Mouse (Mus musculus) C2C12 (cell line): ENCODE data around the gene Casp3.

ENCODE experiments used
- CEBPB ChIP-seq: IDR thresholded peaks from one replicate; pipeline ENCODE4 v1.6.1; 2011; ENCODE audit warnings: low read depth, mild to moderate bottlenecking, control low read depth, moderate library complexity
- CTCF ChIP-seq: IDR thresholded peaks from one replicate; pipeline ENCODE4 v1.5.1; 2011; ENCODE audit not compliant: control insufficient read depth, insufficient read depth, insufficient read length
- FOSL1 ChIP-seq: IDR thresholded peaks from one replicate; pipeline ENCODE4 v1.8.0; 2011; ENCODE audit warnings: mild to moderate bottlenecking, low read length; ENCODE audit not compliant: poor library complexity, insufficient read depth, severe bottlenecking
- MAX ChIP-seq: IDR thresholded peaks from one replicate; pipeline ENCODE4 v1.6.1; 2011; ENCODE audit warnings: mild to moderate bottlenecking, control low read depth
- MYOD1 ChIP-seq: IDR thresholded peaks from one replicate; pipeline ENCODE4 v1.6.1; 2011; ENCODE audit warnings: low read depth; ENCODE audit not compliant: control insufficient read depth, insufficient read length
- MYOG ChIP-seq: IDR thresholded peaks from one replicate; pipeline ENCODE4 v1.6.1; 2011; ENCODE audit not compliant: control insufficient read depth, insufficient read length; ENCODE audit errors: extremely low read depth
- USF1 ChIP-seq: IDR thresholded peaks from one replicate; pipeline ENCODE4 v1.6.1; 2011; ENCODE audit warnings: low read depth, mild to moderate bottlenecking, control low read depth, moderate library complexity

DNA sequence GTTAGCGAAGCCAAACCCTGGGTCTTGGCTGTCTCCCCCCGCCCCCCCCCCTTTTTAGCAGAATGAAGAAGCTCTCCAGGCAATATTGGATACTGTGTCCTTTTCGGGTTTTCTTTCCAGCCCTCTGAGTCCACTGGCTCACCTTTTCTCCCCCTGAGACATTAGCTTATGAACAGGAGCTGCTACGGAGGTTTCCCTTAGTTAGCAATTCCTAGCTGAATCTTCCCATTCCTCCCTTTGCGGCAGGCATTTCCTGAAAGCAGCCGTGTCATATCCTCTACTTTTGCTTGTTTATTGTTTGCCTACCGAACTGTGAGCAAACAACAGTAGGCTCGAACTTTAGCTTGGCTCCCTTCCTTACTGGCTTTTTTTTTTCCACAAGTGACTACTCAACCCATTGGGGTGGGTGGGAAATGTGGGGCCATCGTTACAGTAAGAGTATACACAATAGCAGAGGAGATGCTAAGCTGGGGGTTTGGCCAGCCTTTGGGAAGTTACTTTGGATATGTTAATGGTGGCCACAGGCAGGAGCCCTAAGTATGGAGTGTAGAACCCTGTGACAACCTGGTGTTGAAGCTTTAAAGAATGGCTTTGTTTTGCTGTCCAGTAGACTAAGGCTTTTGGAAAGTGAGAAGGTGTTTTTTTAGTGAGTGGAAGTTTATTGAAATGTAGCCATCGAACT is 1.7 kb downstream of the Casp3 start:
- TF ChIP-seq CTCF (no peak), MAX (no peak), MYOG (no peak), USF1 (no peak), CEBPB (no peak), MYOD1 (no peak), FOSL1 (no peak)
